Mouse (Mus musculus) liver, embryonic 11.5 days (tissue): Measurements from ENCODE around the gene 2300003K06Rik. TPM values are rescaled to one million over a fixed set of nuclear protein-coding genes. Genes with fewer than 3 reads are reported as not detected.
"Not testable (repeated sequence)": the region's sequence is repeated elsewhere in the genome, so short reads cannot be mapped to it uniquely, and the experiment has no call there.

ENCODE experiments used
- ATAC-seq: fragments of 200-750 bp; cut with Nextera tagmentation; replicated peaks from 2 replicates; pipeline ENCODE4 v1.8.0; 2017; ENCODE audit warnings: moderate number of reproducible peaks, mild to moderate bottlenecking, moderate TSS enrichment, moderate library complexity; ENCODE audit not compliant: low FRiP score
- DNase-seq: peaks from one replicate; pipeline ENCODE4 v3.0.0-alpha.2; 2017; ENCODE audit warnings: low spot score
- H3K27ac ChIP-seq: fragments of 300-500 bp; sonication (generic); 2 replicates; pipeline ENCODE4 v1.5.1; 2014; ENCODE audit warnings: mild to moderate bottlenecking, low read depth, low read length, control low read depth
- H3K27me3 ChIP-seq: fragments of 300-500 bp; sonication (generic); replicated peaks from 2 replicates; pipeline ENCODE4 v1.6.1; 2014; ENCODE audit warnings: low read length, mixed read lengths; ENCODE audit not compliant: control insufficient read depth, insufficient read depth
- H3K36me3 ChIP-seq: fragments of 300-500 bp; sonication (generic); 2 replicates; pipeline ENCODE4 v1.6.1; 2014; ENCODE audit warnings: mild to moderate bottlenecking, low read length, moderate library complexity, mixed read lengths; ENCODE audit not compliant: control insufficient read depth, insufficient read depth
- H3K4me1 ChIP-seq: fragments of 300-500 bp; sonication (generic); replicated peaks from 2 replicates; pipeline ENCODE4 v1.6.1; 2014; ENCODE audit warnings: low read length, mixed read lengths; ENCODE audit not compliant: control insufficient read depth, insufficient read depth
- H3K4me2 ChIP-seq: fragments of 300-500 bp; sonication (generic); 2 replicates; pipeline ENCODE4 v1.6.1; 2014; ENCODE audit warnings: mild to moderate bottlenecking, control low read depth, moderate library complexity
- H3K4me3 ChIP-seq: fragments of 300-500 bp; sonication (generic); 2 replicates; pipeline ENCODE4 v1.5.1; 2014; ENCODE audit warnings: low read depth, low read length, control low read depth
- H3K9ac ChIP-seq: fragments of 300-500 bp; sonication (generic); 2 replicates; pipeline ENCODE4 v1.6.1; 2014; ENCODE audit warnings: low read depth, low read length, control low read depth
- H3K9me3 ChIP-seq: fragments of 300-500 bp; sonication (generic); 2 replicates; pipeline ENCODE4 v1.6.1; 2016; ENCODE audit warnings: low read length, inconsistent platforms, mixed read lengths; ENCODE audit not compliant: control insufficient read depth
- WGBS: fragments of 180-500 bp; shearing (Covaris S2); extraction: QIAGEN DNeasy Blood & Tissue Kit; methylation state at CpG from one replicate; pipeline ENCODE4 v1.1.7; 2014; 5-methylcytosine and 5-hydroxymethylcytosine counted together
- polyA plus RNA-seq: library from polyadenylated mRNA; unstranded; fragments of >200 nt; fragmentation: Nextera tagmentation; extraction: Ambion mirVana; gene quantifications from 2 replicates; pipeline ENCODE4 v1.2.1, GENCODE M21; 2014

2300003K06Rik gene
- polyA plus RNA-seq, result not detected in 2 replicates

- no peak within 1 kb of the TSS for H3K9ac ChIP-seq
Observed at GRCm38 (mm10) chr11:99837966-99838365, at the start of gene 2300003K06Rik. TSS of gene 2300003K06Rik (minus strand) at chr11:99838066.

GRCm38 (mm10) chr11:99878887-99879286, 41.0 kb upstream of the 2300003K06Rik start, which contains the start of gene Gm11567:
TSS of gene Gm11567 (plus strand) at chr11:99879187.
- not testable (repeated sequence) for H3K36me3 ChIP-seq, ATAC-seq, DNase-seq, H3K27ac ChIP-seq, H3K9me3 ChIP-seq, H3K4me1 ChIP-seq, H3K27me3 ChIP-seq, H3K4me2 ChIP-seq, H3K9ac ChIP-seq, H3K4me3 ChIP-seq
- WGBS, result 48% methylated on average over 1 of the region's 1 CpGs

More at GRCm38 (mm10) chr11:99837966-99838365, at the start of gene 2300003K06Rik:
- DNase-seq (no peak), ATAC-seq (no peak)
- H3K4me3 ChIP-seq, result no peak within 1 kb of the TSS
- no peaks in the 10 kb centered on the region for H3K9me3 ChIP-seq
- WGBS, result 67% methylated on average over 1 of the region's 1 CpGs
- H3K27me3 ChIP-seq, result no peaks in the 10 kb centered on the region
- no peak within 1 kb of the TSS for H3K27ac ChIP-seq
- H3K36me3 ChIP-seq, result no peaks in the 10 kb centered on the region
- H3K4me2 ChIP-seq, result no peak within 1 kb of the TSS
- H3K4me1 ChIP-seq, result no peaks in the 10 kb centered on the region

DNA sequence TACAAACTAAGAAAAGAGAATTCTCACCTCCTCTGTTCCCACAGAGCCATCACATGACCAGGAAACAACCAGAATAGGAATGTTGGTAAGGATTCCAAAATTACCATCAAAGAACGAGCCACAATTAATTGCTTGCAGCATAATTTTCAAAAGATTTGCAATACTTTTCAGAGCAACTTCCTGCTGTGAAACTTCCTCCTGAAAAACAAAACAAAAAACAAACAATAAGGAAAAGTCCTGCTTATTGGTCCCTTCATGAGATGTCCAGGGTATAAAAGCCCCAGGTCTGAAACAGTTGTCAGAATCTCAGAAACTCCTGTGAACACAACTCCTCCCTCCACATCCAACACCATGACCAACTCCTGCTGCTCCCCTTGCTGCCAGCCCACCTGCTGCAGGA, 35.2 kb upstream of the 2300003K06Rik start, which contains the start of gene Krtap9-1:
Gene Krtap9-1 (plus strand): TSS at position 301 of the 400 bp plus-strand sequence.
- 63% methylated on average over 1 of the region's 1 CpGs for WGBS
- H3K9ac ChIP-seq, DNase-seq, H3K27me3 ChIP-seq, H3K4me3 ChIP-seq, H3K27ac ChIP-seq, ATAC-seq, H3K36me3 ChIP-seq, H3K9me3 ChIP-seq, H3K4me2 ChIP-seq, H3K4me1 ChIP-seq: not testable (repeated sequence)

DNA sequence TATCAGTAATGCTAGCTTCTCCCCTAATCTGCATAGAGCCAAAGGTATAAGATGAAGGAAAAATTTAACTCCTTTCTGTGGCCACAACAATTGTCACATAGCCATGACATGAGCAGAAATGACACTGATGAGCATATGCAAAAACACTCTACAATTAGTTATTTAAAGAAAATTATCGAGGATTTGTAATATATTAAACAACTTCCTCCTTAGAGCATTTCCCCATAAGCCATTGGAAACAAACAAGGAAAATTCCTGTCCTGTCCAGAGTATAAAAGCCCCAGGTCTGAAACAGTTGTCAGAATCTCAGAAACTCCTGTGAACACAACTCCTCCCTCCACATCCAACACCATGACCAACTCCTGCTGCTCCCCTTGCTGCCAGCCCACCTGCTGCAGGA, 26.3 kb upstream of the 2300003K06Rik start, which contains the start of gene Gm11559:
Gene Gm11559 (plus strand): TSS at position 301 of the 400 bp plus-strand sequence.
- not testable (repeated sequence) for H3K27me3 ChIP-seq, H3K4me3 ChIP-seq, H3K4me2 ChIP-seq, H3K4me1 ChIP-seq, H3K36me3 ChIP-seq, H3K27ac ChIP-seq, ATAC-seq, H3K9me3 ChIP-seq, DNase-seq, H3K9ac ChIP-seq
- whole genome bisulfite sequencing, result 56% methylated on average over 1 of the region's 1 CpGs

DNA sequence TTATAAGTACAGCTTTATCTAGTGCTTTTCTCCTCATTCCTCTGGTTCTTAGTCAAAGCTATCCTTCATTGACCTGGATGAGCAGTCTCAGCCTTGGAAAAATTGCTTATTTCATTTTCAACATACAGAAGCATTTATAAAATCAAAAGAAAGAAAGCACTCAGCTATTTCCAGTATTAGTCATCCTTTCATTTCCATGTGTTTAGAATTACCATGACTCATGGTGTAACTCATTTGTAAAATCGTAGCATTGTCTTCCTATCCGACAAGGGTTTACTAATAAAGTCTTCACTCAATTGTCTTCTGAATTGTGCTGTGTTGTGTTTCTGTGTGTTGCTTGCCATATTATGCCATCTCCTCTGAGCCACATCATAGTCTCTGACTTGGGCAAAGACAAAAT, 20.9 kb upstream of the 2300003K06Rik start:
- 79% methylated on average over 2 of the region's 2 CpGs for WGBS
- ATAC-seq (no peak), DNase-seq (no peak)
- H3K4me3 ChIP-seq, result no peak overlapping the region
- H3K9ac ChIP-seq, result no peak overlapping the region
- H3K27me3 ChIP-seq, result no peaks in the 10 kb centered on the region
- H3K4me2 ChIP-seq, result no peak overlapping the region
- no peak overlapping the region for H3K27ac ChIP-seq
- H3K36me3 ChIP-seq, result no peaks in the 10 kb centered on the region
- H3K4me1 ChIP-seq, result no peaks in the 10 kb centered on the region
- no peaks in the 10 kb centered on the region for H3K9me3 ChIP-seq

GRCm38 (mm10) chr11:99857617-99858016, 19.8 kb upstream of the 2300003K06Rik start, which contains the start of gene Gm11568:
TSS of gene Gm11568 (plus strand) at chr11:99857917.
- ATAC-seq (no peak), DNase-seq (no peak)
- no peak within 1 kb of the TSS for H3K27ac ChIP-seq
- no peak within 1 kb of the TSS for H3K4me3 ChIP-seq
- no peak within 1 kb of the TSS for H3K4me2 ChIP-seq
- no peaks in the 10 kb centered on the region for H3K4me1 ChIP-seq
- H3K27me3 ChIP-seq, result no peaks in the 10 kb centered on the region
- H3K9ac ChIP-seq, result no peak within 1 kb of the TSS
- WGBS, result 80% methylated on average over 2 of the region's 2 CpGs
- H3K9me3 ChIP-seq, result no peaks in the 10 kb centered on the region
- no peaks in the 10 kb centered on the region for H3K36me3 ChIP-seq

DNA sequence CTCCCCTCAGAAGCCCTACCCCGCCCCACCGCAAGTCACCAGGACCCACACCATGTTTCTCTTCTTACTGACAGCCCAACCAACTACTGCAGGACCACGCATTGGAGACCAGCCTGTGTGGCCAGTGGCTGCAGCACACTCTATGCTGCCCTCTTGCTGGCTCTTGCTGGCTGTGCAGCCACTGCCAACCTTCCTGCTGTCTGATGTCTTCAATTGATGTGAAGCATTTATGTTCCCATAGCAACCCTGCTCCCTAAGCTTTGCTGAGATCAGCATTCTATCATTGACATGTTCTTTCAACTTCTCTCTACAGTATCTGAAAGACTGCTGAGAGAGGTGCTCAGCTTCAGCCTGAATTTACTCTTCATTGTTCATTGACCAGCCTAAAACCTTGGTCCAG, 16.3 kb upstream of the 2300003K06Rik start:
- no peak overlapping the region for H3K4me3 ChIP-seq
- H3K4me2 ChIP-seq, result no peak overlapping the region
- H3K9me3 ChIP-seq, result no peaks in the 10 kb centered on the region
- 53% methylated on average over 3 of the region's 3 CpGs for WGBS
- H3K4me1 ChIP-seq, result no peaks in the 10 kb centered on the region
- ATAC-seq (no peak), DNase-seq (no peak)
- H3K36me3 ChIP-seq, result no peaks in the 10 kb centered on the region
- H3K9ac ChIP-seq, result no peak overlapping the region
- H3K27ac ChIP-seq, result no peak overlapping the region
- no peaks in the 10 kb centered on the region for H3K27me3 ChIP-seq

DNA sequence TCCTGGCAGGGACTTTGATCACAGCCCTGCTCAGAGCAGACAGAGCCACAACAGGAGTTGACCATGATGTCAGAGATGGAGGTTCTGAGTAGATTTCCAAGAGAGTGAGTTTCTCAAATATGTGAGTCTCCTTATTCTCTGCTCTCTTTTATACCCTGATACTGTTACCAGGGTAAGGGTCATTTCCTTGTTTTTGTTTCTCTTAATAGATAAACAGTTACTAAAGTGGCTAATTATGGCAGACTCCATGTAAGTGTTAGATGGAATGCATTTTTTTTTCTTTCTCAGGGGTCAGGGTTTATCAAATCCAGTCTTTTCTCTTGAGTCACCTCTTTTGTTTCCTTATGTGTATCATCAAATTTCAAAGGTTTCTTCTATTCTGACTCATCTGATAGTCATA, 13.6 kb upstream of the 2300003K06Rik start, which contains the start of gene Krtap4-16:
Gene Krtap4-16 (minus strand): TSS at position 101 of the 400 bp plus-strand sequence.
- no peak within 1 kb of the TSS for H3K27ac ChIP-seq
- DNase-seq (no peak), ATAC-seq (no peak)
- no peak within 1 kb of the TSS for H3K4me3 ChIP-seq
- no peak within 1 kb of the TSS for H3K9ac ChIP-seq
- H3K9me3 ChIP-seq, result no peaks in the 10 kb centered on the region
- H3K4me2 ChIP-seq, result no peak within 1 kb of the TSS
- no peaks in the 10 kb centered on the region for H3K27me3 ChIP-seq
- H3K36me3 ChIP-seq, result no peaks in the 10 kb centered on the region
- H3K4me1 ChIP-seq, result no peaks in the 10 kb centered on the region

GRCm38 (mm10) chr11:99846746-99847145, 8.9 kb upstream of the 2300003K06Rik start:
- no peaks in the 10 kb centered on the region for H3K4me1 ChIP-seq
- no peak overlapping the region for H3K4me2 ChIP-seq
- no peak for ATAC-seq
- H3K4me3 ChIP-seq, result no peak overlapping the region
- DNase-seq, result no peak
- no peaks in the 10 kb centered on the region for H3K36me3 ChIP-seq
- 90% methylated on average over 2 of the region's 2 CpGs for WGBS
- H3K27ac ChIP-seq, result no peak overlapping the region
- no peak overlapping the region for H3K9ac ChIP-seq
- H3K9me3 ChIP-seq, result no peaks in the 10 kb centered on the region
- no peaks in the 10 kb centered on the region for H3K27me3 ChIP-seq
